Mouse (Mus musculus) thymus, postnatal 14 days (tissue): ENCODE results near the gene Ei24.

Experiments used
- DNase-seq: peaks from one replicate; pipeline ENCODE4 v3.0.0; 2021

Ei24 gene

DNA sequence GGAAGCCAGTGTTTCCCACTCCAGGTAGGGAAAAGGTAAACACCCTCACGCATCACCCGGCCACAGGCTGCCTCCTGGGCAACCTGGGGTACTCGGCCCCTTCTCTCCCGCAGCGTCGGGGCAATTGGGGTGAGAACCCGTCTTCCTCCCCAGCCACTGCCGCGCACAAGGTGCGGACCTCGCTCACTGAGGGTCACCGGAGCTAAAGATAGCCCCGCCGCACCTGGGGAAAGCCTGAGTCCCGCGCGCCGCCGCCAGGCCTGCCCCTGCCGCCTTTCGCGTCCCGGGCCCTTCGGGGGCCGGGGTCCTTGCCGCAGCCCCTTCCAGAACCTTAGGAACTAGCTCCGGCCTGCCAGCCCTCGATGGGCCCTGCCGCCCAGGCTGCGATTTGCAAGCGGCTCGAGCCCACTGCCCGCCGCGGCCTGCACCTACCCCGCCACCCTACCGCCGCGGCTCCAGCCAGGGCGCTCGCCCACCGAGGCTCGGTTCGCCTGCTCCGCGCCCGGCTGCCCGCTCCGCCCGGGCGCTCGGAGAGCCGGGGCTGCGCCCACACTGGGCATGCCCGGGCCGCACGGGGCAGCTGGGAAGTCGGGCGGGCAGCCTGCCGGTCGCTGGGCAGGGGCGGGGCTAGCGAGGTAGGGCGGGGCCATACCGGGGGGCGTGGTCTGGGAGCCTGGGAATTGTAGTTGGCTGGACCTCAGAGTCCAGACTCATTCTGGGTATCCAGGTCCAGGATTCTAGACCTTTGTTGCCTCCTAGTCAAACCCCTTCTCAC lies at the start of gene Ei24:
Gene Ei24, minus strand, starts transcription at position 613 of the 775 bp plus-strand sequence.
- peak; percentile 84 for DNase-seq

DNA sequence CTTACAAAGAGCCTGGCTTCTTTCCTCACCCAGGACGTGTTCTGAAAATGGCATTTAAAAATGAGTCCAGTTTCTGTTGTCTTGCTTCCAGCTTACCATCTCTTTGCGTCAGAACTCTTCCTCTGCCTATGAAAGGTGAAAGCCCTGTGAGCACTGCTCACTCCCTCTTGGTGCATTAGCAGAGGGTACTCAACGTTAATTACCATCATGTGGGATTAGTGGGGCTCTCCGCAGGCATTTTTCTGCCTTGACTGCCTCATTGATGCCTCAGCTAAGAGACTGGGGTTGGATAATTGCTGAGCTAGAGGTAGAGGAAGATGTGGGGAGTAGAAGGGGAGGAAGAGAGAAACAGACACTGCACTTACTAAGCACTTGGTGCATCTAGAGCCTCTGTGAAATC lies 49.2 kb upstream of the Ei24 start:
- no peak for DNase-seq

DNA sequence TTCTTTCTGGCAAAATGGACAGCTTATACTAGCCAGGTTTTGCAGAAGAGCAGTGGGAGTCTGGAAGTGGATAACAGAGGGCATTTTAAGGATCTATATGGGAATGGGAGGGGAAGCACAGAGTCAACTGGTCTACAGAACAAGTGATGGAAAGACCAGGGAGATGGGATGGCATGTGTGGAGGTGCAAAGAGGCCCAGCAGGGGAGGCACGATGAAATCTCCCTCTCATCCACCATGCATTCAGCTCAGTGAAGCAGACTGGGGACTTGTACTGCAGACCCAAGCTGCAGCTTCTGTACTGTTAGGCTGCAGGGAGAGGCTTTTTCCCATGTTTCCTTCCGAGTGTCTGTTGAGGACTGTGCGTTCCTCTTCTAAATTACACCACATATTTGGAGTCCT lies 36.7 kb upstream of the Ei24 start:
- no peak for DNase-seq

DNA sequence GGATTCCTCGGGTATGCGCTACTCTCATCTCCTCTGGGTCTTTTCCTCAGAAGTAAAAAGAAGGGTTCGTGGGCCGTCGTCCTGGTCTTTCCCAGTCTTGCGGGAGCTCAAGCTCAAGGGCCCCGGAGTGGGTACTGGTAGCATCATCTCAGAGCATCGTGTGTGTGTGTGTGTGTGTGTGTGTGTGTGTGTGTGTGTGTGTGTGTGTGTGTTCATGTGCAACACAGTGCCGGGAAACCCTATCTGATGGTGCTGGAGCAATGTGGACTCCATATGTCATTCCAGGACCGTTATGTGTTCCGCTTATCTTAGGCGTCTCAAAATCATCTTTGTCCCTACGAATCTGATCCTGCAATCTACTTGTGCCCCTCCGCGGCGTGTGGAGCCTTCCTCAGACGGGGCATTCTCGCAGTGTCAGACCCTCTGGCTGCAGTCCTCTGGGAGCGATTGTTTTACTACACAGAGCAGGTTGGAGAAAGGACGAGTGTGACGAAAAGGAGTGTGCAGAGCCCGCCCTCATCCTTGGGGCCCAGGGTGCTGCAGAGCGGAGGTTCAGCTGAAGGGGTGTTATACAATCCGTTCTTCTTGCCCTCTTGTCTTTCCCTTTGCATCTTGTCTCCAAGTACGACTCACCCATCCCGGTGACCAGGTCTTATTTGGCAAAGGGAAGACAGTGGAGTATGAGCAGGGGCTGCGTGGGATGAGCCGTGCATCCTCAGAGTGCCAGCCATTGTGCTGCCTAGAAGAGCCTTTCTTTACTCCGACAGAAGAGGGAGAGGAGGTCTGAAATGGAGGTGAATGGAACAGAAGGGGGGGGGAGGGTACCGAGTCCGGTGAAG lies 36.1 kb upstream of the Ei24 start:
- DNase-seq = no peak

DNA sequence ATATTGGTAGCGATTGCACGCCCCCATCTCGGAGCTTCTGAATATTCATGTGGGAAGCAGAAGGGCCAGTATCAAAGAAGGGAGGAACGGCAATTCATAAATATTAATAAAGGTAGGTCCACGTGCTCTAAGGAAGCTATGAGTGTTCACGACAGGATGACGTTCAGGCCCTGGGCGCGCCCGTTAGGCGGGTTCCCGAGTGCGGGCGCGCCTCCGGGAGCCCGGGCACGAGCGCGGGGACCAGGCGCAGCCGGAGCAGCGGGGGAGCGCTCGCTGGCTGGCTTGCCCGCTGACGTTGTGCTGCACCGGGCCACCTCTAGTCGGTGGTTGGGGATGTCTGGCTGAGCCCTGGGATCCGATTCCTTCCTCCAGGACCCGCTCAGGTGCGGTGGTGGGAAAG lies 35.3 kb upstream of the Ei24 start:
- DNase-seq = peak; percentile 12

DNA sequence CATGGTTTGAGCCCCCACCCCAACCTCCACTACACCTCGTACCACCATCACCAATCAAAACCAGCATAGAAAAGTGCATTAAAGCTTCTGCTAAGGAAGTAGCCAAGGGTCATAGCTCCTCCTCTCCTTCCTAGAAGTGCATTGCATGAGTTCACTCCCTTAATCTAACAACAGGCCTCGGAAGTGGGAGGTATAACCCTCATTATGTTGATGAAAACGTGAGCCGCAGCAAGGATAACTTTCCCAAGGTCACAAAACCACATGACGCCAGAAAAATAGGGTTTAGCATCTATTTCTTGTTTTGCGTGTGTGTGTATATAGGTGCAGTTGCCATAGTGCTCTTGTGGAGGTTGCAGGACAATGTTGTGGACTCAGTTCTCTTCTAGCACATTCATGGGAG lies 34.2 kb upstream of the Ei24 start:
- no peak for DNase-seq

DNA sequence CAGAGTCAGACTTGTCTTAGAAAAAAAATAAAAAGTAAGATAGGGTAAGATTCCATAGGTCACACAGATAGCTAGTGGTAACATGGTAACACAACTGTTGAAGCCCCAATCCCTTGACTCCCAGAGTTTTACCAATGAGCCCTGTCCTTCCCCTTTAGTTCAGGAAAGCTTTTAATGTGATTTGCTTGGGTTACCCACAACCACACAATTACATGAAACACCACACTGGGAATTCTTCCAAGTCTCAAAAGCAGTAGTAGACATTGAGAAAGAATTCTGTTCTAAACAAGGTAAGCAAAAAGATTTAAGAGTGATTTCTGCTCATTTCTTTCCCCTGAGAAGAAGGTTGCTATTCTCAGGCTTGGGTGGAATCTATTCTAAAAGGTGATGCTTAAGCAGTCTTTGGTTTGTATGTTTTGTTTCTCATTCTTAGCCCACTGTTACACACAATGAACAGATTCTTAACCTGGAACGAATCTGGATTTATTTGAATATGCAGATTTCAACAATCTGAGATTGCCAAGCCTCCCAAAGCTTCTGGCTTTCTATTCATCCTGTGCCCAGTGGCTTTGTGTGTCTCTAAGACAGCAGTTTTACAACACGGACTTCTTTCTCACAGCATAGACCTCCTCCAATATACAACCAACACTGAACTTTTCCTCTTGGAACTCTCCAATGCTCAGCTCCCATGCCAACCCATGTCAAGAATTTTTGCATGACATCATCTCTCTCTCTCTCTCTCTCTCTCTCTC lies 29.6 kb upstream of the Ei24 start:
- no peak for DNase-seq

DNA sequence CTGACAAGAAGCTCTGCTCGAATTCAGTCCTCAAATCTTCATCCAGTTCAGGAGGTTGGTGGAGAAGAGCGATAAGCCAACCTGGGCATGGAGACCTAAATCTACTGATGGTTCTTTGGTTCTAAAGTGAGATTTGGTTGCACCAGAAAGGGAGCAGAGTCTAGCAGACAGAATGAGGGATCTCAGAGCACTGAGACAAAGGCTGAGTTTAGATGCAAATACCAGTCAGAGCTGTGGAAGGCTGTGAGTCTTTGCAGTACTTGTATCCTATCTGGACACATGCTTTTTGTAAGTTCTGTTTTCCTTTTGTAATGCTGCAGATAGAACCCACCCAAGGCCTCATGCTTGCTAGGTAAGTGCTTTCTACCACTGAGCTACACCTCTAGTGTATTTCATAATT lies 24.8 kb upstream of the Ei24 start:
- DNase-seq = no peak

DNA sequence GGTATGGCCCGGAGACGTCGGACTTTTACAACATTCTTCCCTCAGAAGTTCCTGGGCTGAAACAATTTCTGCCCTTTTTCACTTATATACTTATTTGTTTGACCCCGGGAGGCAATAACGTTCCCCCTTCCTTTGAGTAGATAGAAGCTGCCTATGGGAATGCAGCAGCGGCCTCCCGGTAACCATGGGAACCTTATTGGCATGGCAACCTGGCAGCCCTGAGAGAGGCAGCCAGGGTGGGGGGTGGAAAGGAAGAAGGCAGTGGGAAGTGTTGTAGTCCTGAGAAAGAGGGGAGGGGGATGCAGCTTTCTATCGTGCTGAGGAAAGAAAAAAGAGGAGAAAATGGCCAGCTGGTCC lies 24.4 kb upstream of the Ei24 start, which contains the start of gene Fez1:
Gene Fez1, plus strand, starts transcription at position 221 of the 357 bp plus-strand sequence.
- no peak for DNase-seq

DNA sequence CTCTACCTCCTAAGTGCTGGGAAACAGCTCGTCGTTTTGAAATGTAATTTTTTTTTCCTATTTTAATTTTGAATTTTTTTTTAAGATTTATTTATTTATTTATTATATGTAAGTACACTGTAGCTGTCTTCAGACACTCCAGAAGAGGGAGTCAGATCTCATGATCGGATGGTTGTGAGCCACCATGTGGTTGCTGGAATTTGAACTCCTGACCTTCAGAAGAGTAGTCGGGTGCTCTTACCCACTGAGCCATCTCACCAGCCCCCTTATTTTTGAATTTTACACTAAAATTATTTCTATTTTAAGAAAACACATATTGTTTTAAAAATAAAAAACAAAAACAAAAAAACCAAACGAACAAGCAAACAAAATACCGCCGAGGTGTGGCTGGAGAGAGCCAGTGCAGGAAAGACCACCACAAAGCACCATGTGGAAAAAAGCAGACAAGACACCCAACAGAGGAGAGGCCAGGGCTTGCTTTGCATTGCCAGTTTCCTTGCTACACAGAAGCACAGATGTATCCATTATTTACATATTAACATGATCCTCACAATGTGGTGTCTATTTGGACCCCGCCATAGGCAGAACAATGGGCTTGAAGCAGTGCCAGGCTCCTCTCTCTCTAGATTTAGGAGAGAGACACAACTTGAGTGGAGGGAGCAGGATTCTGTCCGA lies 23.9 kb upstream of the Ei24 start:
- no peak for DNase-seq

DNA sequence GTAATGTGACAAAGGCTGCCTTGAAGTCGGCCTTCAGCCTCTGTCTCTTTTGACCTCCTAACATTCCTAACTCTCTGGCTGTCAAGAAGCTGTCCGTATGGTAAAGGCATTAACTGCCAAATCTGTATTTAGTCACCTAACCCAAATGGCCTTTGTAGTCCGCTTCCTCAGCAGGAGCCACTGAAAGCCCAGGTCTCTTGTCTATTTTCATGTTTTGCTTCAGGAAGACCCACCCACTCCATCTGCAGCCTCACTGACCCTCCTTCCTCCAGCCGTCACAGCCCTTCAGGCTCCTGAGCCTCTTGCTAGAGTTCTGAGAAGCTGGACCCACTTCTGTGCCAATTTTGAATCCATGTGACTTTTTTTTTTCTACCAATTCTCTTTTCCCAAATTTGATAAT lies 21.7 kb upstream of the Ei24 start:
- DNase-seq = no peak

DNA sequence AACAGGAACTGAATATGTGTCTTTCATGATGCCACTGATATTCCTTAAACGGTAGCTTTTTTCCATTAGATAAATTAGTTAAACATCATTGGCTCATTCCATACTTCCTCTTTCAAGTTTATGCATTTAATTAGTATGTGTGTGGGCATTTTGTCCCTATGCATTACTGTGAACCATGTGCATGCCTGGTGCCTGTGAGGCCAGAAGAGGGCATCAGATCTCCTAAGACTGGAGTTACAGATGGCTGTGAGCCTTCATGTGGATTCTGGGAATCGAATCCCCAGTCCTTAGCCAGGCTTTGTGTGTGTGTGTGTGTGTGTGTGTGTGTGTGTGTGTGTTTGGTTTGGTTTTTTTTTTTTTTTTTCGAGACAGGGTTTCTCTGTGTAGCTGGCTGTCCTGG lies 17.3 kb upstream of the Ei24 start:
- DNase-seq = no peak

DNA sequence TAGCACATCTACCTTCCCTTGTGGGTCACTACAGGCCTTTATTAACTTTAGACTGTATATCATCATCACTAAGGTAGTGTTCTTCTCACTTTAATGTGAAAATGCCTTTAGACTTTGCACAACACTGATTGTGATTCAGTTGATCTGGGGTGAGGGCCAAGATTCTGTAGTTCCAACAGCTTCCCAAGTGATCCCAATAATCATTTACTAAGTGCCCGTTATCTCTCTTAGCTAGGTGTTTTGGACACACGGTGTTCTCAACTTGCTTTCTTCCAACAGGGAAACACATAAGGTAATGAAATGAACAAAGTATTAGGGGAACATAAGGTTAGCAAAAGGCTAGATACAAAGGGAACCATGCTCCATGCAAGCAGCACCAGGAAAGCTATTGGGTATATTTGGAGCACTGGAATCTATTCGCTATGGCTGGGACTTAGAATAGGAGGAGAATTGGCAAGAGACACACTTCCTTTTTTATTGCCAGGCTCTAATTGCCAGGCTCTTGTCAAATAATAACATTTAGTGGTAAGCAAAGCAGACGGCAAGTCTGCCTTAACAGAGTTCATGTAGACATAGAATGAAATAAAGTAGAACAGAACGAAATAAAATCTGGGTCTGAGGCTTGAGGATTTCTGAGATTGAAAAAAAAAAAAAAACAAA lies 11.1 kb upstream of the Ei24 start:
- no peak for DNase-seq

DNA sequence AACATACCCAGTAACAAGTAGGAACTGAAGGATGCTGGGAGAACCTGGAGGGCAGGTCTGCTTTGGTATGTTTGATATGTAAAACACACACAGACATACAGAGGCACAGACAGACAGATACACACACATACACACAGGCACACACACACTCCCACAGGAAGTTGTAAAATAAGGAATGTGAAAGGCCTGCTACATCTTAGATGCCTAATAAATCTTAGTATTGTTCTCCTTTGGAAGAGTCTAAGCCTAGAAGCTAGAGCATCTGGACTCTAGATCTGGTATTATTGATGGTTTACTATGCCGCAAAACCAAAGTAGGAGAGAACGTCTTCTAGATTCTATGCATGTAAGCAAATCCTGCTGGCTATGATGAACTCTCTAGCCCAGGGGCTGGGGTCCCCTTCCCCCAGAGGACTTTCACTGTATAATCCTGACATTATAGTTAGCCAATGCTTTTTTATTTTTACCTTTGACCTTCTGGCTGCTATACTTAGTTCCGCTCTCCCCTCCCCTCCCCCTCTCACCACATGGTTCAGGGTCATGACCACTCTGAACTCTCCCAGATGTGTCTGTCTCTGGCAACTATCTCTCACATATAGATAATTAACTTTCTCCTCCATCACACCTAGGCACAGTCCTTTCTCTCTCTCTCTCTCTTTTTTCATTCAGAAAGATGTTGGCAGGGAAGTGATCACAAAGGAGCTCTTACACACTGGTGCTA lies 8.2 kb upstream of the Ei24 start:
- DNase-seq = no peak

DNA sequence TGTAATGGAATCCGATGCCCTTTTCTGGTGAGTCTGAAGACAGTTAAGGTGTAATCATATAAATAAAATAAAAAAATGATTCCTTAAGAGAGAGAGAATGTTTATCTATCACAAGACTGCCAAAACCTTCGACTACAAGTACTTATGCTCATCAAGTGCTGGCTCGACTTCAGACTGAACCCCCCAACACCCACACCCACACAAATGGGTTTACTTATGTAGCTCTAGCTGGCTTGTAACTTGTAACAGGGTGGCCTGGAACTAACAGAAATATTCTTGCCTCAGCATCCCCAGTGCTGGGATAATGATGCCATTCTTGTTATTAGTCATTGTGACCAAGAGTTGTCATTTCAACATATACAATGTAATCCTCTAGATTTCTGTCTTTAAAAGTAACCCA lies 6.7 kb upstream of the Ei24 start:
- no peak for DNase-seq

DNA sequence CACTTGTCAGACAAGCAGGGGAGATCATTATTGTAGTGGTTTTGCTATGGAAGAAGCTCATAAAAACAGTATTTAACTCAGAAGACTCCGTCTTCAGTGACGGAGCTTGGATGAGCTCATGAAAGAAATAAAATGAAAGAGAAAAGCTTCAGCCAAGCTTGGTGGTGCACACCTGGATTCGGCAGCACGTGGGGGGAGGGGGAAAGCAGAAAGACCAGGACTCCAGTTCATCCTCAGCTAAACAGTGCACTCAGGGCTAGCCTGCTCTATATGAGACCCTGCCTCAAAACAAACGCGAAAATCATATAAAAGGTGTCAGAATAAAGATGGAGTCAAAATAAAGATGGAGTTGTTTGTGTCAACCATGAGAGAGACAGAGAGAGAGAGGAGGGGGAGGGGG lies 6.2 kb upstream of the Ei24 start:
- DNase-seq = no peak

DNA sequence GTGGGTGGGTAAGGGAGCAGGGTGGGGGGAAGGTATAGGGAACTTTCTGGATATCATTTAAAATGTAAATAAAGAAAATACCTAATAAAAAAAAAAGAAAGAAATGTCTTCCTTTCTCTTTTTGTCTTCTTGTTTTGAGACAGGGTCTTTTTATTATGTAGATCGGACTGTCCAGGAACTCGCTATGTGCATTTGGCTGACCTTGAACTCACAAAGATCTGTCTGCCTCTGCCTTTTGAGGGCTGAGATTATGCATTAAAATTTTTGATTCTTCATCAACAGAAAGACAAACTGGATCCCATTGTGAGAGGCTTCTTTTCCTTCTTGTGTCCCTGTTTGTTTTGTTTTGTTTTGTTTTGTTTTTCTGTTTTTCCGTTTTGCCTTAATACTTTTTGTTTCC lies 5.8 kb upstream of the Ei24 start:
- no peak for DNase-seq

DNA sequence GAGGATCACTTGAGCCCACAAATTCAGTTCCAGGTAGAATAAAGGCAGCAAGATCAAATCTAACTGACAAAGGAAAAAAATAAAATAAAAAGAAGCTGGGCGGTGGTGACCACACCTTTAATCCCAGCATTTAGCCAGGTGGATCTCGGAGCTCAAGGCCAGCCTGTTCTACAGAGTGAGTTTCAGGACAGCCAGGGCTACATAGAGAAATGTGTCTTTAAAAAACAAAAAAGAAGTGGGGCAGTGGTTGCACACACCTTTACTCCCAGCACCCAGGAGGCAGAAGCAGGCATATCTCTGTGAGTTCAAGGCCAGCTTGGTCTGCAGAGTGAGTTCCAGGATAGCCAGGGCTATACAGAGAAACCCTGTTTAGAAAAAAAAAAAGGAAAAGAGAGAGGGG lies 4.8 kb upstream of the Ei24 start:
- DNase-seq = no peak

DNA sequence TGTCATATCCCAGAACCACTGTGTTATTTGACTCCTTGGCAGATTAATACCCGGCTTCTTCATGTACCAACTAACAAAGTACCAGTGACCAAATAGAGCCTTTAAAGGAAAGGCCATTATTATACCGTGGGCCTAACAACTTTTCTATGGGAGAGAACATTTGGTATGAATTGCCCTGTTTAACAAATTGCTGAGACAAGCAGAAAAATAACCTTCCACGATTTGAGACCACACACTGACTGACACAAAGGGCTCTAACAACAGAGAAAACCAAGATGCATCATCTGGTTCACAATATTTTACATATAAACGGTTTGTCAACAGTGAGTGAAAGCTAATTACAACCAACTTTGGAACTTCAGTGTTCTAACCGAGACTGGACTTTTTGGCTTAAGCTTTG lies 969 bp downstream of the Ei24 start:
- DNase-seq = no peak

DNA sequence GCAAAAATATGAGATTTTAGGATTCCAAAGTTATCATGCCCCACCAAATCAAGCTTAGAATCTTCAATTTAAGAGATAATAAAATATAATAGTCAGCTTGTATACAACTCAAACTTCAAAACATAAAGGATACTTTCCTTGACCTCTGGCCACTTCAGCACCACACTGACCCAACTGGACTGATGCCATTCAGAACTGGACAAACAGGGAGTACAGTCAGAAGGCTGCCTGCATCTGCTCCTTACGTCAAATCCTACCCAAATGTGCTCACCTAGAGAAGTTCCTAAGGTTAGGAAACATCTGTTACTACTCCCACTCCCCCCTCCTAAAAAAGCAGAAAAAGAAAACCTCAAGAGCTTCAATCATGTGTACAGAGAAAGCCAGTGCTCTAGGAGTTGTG lies 1.6 kb downstream of the Ei24 start:
- DNase-seq = no peak

DNA sequence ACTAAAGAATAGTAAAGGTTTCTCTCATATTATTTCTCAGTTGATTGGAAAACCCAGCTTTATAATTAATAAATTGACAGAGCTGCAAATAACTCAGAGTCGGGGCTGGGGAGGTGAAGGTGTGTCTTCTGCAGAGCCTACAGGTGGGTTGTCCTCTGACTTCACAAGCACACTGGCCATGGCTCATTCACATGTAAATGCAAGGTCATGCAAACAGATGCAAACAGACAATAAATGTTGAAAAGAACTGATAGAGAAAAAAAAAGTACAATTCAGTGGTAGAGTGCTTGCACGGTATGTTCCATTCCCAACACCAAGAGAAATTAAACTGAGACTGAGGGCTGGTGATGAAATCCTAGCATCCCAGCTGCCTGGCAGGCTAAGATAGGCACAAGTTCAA lies 2.7 kb downstream of the Ei24 start:
- DNase-seq = no peak

DNA sequence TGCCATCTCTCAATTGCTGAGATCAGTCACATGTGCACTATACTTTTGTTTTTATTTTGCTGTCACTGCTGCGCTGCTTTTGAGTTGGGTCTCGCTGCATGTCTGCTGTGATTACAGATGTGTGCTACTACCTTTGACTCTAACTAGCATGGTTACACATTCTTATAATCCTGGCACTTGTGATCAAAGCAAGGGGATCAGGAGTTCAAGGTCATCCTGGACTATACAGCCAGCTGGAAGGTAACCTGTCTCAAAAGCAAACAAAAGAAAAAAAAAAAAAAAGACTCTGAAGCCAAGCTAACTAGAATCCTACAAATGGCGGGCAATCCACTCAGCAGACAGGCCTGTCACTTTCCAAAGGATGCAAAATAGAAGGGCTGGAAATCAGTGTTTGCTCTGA lies 5.0 kb downstream of the Ei24 start:
- no peak for DNase-seq
